Mouse (Mus musculus) small intestine, adult 2 months (tissue): Measurements from ENCODE around the gene Rhbdf2.

Experiments used
- CTCF ChIP-seq: fragments of 200-500 bp; IDR thresholded peaks from 2 replicates; pipeline ENCODE4 v1.5.1; 2012; ENCODE audit warnings: low read depth, mild to moderate bottlenecking, control low read depth, inconsistent platforms, low read length, moderate library complexity, mixed read lengths; ENCODE audit not compliant: insufficient replicate concordance, insufficient read length; ENCODE audit errors: extremely low read depth
- POLR2A ChIP-seq: fragments of 200-500 bp; IDR thresholded peaks from 2 replicates; pipeline ENCODE4 v1.6.1; 2012; ENCODE audit warnings: low read depth, mild to moderate bottlenecking, control low read depth, inconsistent platforms, low read length, moderate library complexity

- TF ChIP-seq CTCF (no peak), POLR2A (no peak)
These were observed 19.3 kb upstream of the Rhbdf2 start for GRCm38 (mm10) chr11:116646136-116646535.
